Mouse (Mus musculus): Measurements from ENCODE around the gene Fbxl18.

Fbxl18 gene

GRCm38 (mm10) chr5:142894918-142895613, at the start of gene Fbxl18:
Fbxl18 (minus strand) TSS chr5:142895421.
- peak; percentile 91 for DNase-seq (ENCODE audit: low spot score in 2 of 2)

- no peak for DNase-seq (ENCODE audit: low spot score in 2 of 2)
These were observed 45.2 kb upstream of the Fbxl18 start for GRCm38 (mm10) chr5:142940393-142940792.

GRCm38 (mm10) chr5:142937956-142938727, 42.9 kb upstream of the Fbxl18 start:
- DNase-seq (ENCODE audit: low spot score in 2 of 2): peak; percentile 32 to 39

GRCm38 (mm10) chr5:142936336-142936719, 41.1 kb upstream of the Fbxl18 start:
- DNase-seq (ENCODE audit: low spot score in 2 of 2): peak; percentile 59 to 78

- DNase-seq (ENCODE audit: low spot score in 2 of 2): peak; percentile 86
These were observed 40.6 kb upstream of the Fbxl18 start for GRCm38 (mm10) chr5:142935642-142936335.

GRCm38 (mm10) chr5:142932731-142933130, 37.5 kb upstream of the Fbxl18 start:
- DNase-seq (ENCODE audit: low spot score in 2 of 2): no peak

- peak; percentile 85 to 91 for DNase-seq (ENCODE audit: low spot score in 2 of 2)
These were observed 37.0 kb upstream of the Fbxl18 start for GRCm38 (mm10) chr5:142932084-142932685.

- DNase-seq (ENCODE audit: low spot score in 2 of 2): no peak
These were observed 36.1 kb upstream of the Fbxl18 start for GRCm38 (mm10) chr5:142931241-142931745.

- no peak for DNase-seq (ENCODE audit: low spot score in 2 of 2)
These were observed 34.2 kb upstream of the Fbxl18 start for GRCm38 (mm10) chr5:142929400-142929752.

- DNase-seq (ENCODE audit: low spot score in 2 of 2): peak; percentile 93
These were observed 33.7 kb upstream of the Fbxl18 start for GRCm38 (mm10) chr5:142928749-142929399.

GRCm38 (mm10) chr5:142927341-142927930, 32.2 kb upstream of the Fbxl18 start:
- no peak for DNase-seq (ENCODE audit: low spot score in 2 of 2)

- no peak for DNase-seq (ENCODE audit: low spot score in 2 of 2)
These were observed 31.7 kb upstream of the Fbxl18 start for GRCm38 (mm10) chr5:142926940-142927228.

GRCm38 (mm10) chr5:142926204-142926939, 31.2 kb upstream of the Fbxl18 start:
- DNase-seq (ENCODE audit: low spot score in 2 of 2): peak; percentile 76

GRCm38 (mm10) chr5:142924336-142924959, 29.2 kb upstream of the Fbxl18 start:
- no peak for DNase-seq (ENCODE audit: low spot score in 2 of 2)

- no peak for DNase-seq (ENCODE audit: low spot score in 2 of 2)
These were observed 28.6 kb upstream of the Fbxl18 start for GRCm38 (mm10) chr5:142923781-142924180.

- DNase-seq (ENCODE audit: low spot score in 2 of 2): no peak
These were observed 27.0 kb upstream of the Fbxl18 start for GRCm38 (mm10) chr5:142922251-142922650.

- DNase-seq (ENCODE audit: low spot score in 2 of 2): no peak
These were observed 25.8 kb upstream of the Fbxl18 start for GRCm38 (mm10) chr5:142921074-142921459.

- DNase-seq (ENCODE audit: low spot score in 2 of 2): peak; percentile 93 to 94
These were observed 25.3 kb upstream of the Fbxl18 start for GRCm38 (mm10) chr5:142920311-142921073.

- DNase-seq (ENCODE audit: low spot score in 2 of 2): no peak
These were observed 22.2 kb upstream of the Fbxl18 start for GRCm38 (mm10) chr5:142917402-142917801.
